Mouse (Mus musculus) intestine, postnatal 0 days (tissue): ENCODE results near the gene Mov10l1. TPM values are rescaled to one million over a fixed set of nuclear protein-coding genes. Genes with fewer than 3 reads are reported as not detected.

Experiments used
- ATAC-seq: fragments of 200-750 bp; cut with Nextera tagmentation; 2 replicates; pipeline ENCODE4 v1.8.0; 2017; ENCODE audit warnings: mild to moderate bottlenecking, moderate TSS enrichment, moderate library complexity
- H3K27ac ChIP-seq: fragments of 300-500 bp; sonication (generic); 2 replicates; pipeline ENCODE4 v1.5.1; 2014; ENCODE audit warnings: mild to moderate bottlenecking, low read depth, low read length, moderate library complexity
- H3K27me3 ChIP-seq: fragments of 300-500 bp; sonication (generic); replicated peaks from 2 replicates; pipeline ENCODE4 v1.6.1; 2014; ENCODE audit warnings: low read length, mixed read lengths; ENCODE audit not compliant: control insufficient read depth, insufficient read depth
- H3K36me3 ChIP-seq: fragments of 300-500 bp; sonication (generic); 2 replicates; pipeline ENCODE4 v1.6.1; 2014; ENCODE audit warnings: mild to moderate bottlenecking, moderate library complexity; ENCODE audit not compliant: control insufficient read depth, insufficient read depth
- H3K4me1 ChIP-seq: fragments of 300-500 bp; sonication (generic); replicated peaks from 2 replicates; pipeline ENCODE4 v1.6.1; 2014; ENCODE audit warnings: antibody characterized with exemption, low read length, mixed read lengths; ENCODE audit not compliant: control insufficient read depth, insufficient read depth
- H3K4me2 ChIP-seq: fragments of 300-500 bp; sonication (generic); replicated peaks from 2 replicates; pipeline ENCODE4 v1.6.1; 2014; ENCODE audit warnings: low read depth, mild to moderate bottlenecking, moderate library complexity
- H3K4me3 ChIP-seq: fragments of 300-500 bp; sonication (generic); 2 replicates; pipeline ENCODE4 v1.5.1; 2014; ENCODE audit warnings: low read depth, low read length
- H3K9ac ChIP-seq: fragments of 300-500 bp; sonication (generic); 2 replicates; pipeline ENCODE4 v1.6.1; 2014; ENCODE audit warnings: mild to moderate bottlenecking, low read depth, low read length
- H3K9me3 ChIP-seq: fragments of 300-500 bp; sonication (generic); 2 replicates; pipeline ENCODE4 v1.6.1; 2016; ENCODE audit warnings: mixed run types; ENCODE audit not compliant: control insufficient read depth
- CTCF ChIP-seq: sonication (generic); IDR thresholded peaks from 2 replicates; pipeline ENCODE4 v1.5.1; 2016; ENCODE audit warnings: low read depth, mild to moderate bottlenecking, control low read depth, antibody characterized with exemption, moderate library complexity
- WGBS: fragments of 180-500 bp; shearing (Covaris S2); extraction: QIAGEN DNeasy Blood & Tissue Kit; methylation state at CpG from one replicate; pipeline ENCODE4 v1.1.7; 2014; 5-methylcytosine and 5-hydroxymethylcytosine counted together
- polyA plus RNA-seq: library from polyadenylated mRNA; unstranded; fragments of >200 nt; fragmentation: Nextera tagmentation; extraction: Ambion mirVana; gene quantifications from 2 replicates; pipeline ENCODE4 v1.2.1, GENCODE M21; 2015

Gene Mov10l1
- polyA plus RNA-seq, 1 experiment from 2014 or later: not detected

DNA sequence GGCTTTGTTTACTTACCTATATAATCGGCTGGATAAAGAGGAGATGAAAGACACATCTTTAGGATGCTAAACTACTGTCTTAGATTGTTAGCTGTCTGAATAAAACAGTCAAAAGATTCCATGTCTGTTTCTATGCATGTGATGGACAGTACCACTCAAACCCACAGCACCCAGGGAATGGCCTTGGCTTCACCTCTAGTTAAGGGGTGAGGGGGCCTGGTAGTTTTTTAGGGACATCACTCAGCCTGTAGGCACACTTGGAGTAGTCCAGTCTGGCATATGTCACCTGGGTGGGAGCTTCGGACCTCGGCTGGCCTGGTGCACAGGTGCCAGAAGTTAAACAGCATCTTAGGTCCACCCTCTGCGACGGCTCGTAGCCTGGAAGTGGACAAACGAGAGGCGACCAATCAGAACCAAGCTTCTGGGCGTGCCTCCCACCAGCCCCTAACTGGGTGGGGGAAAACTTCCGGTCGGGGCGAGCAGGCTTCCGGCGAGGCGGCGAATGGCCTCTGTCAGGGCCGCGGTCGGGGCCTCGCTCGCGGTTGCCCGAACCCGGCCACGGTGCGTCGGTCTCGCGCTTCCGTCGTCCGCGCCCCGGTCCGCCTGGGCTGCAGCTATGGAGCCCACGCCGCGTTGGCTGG lies 106.0 kb downstream of the Mov10l1 start, which contains the start of gene Selenoo:
Gene Selenoo, plus strand, starts transcription at position 478 of the 641 bp plus-strand sequence.
- Histone ChIP-seq H3K9me3 (no peaks in the 10 kb centered on the region), H3K36me3 (peaks cover 46% of the 10 kb centered on the region), H3K4me1 (0 out of 2 replicates have a peak, but pooled peaks cover 7% of the 10 kb centered on the region), H3K27ac (peak within 1 kb of the TSS; percentile 95), H3K9ac (peak within 1 kb of the TSS; percentile 94), H3K27me3 (no peaks in the 10 kb centered on the region), H3K4me2 (peak within 1 kb of the TSS; percentile 87), H3K4me3 (peak within 1 kb of the TSS; percentile 88)
- no peak for TF ChIP-seq CTCF
- peak; percentile 85 for ATAC-seq
- WGBS: under 1% methylated on average over 38 of the region's 38 CpGs

DNA sequence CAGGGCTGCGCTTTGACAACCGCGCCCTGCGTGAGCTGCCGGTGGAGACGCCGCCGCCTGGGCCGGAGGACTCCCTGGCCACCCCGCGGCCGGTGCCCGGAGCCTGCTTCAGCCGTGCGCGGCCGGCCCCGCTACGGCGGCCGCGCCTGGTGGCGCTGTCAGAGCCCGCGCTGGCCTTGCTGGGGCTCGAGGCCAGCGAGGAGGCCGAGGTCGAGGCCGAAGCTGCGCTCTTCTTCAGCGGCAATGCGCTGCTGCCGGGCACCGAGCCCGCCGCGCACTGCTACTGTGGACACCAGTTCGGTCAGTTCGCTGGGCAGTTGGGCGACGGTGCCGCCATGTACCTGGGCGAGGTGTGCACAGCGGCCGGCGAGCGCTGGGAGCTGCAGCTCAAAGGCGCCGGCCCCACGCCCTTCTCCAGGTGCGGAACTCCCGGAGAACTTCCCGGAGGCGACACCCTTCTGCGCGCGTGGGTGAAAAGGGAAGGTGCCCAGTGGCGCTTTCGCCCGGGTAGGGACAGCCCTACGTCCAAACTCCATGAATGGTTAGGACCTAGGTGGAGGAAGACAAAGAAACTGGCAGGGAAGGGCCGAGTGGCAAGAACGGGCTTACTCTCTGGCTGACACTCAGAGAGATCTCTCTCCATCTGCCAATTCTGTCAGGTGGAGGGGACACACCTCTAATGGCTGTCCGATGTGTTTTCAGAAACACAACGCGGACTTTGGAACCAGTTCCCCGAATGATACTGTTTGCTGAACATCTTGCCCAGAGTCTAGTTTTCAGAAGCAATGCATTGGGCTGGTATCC lies 106.7 kb downstream of the Mov10l1 start:
- peak overlapping the region; percentile 88 for H3K4me3 ChIP-seq
- under 1% methylated on average over 68 of the region's 68 CpGs for WGBS
- H3K9ac ChIP-seq: peak overlapping the region; percentile 94
- H3K36me3 ChIP-seq: peaks cover 46% of the 10 kb centered on the region
- no peaks in the 10 kb centered on the region for H3K27me3 ChIP-seq
- 0 out of 2 replicates have a peak, but pooled peaks cover 7% of the 10 kb centered on the region for H3K4me1 ChIP-seq
- no peaks in the 10 kb centered on the region for H3K9me3 ChIP-seq
- TF ChIP-seq CTCF: 0 out of 2 replicates have a peak, but pooled peaks have one; percentile 8
- H3K4me2 ChIP-seq: peak overlapping the region; percentile 87
- peak overlapping the region; percentile 95 for H3K27ac ChIP-seq
- peak; percentile 50 for ATAC-seq

DNA sequence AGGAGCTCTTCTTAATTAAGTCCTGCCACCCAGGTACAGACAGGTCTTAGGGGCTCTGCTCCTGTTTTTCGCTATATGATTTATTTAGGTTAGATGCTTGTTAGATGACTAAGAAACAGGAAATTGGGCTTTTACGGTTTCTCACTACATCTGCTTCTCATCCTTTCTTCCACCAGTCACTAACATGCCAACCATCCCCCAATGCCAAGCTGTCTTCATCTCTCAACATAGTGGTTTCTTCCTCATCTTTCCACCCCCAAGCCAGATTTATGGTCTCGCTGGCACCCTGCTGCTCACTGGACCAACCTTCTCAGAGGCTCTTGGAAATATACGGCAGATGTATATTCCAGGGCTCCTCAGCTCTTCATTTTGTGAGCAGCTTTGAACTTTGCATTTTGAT lies 108.0 kb downstream of the Mov10l1 start:
- H3K9ac ChIP-seq: no peak overlapping the region
- WGBS: 87% methylated on average over 4 of the region's 4 CpGs
- peaks cover 47% of the 10 kb centered on the region for H3K36me3 ChIP-seq

DNA sequence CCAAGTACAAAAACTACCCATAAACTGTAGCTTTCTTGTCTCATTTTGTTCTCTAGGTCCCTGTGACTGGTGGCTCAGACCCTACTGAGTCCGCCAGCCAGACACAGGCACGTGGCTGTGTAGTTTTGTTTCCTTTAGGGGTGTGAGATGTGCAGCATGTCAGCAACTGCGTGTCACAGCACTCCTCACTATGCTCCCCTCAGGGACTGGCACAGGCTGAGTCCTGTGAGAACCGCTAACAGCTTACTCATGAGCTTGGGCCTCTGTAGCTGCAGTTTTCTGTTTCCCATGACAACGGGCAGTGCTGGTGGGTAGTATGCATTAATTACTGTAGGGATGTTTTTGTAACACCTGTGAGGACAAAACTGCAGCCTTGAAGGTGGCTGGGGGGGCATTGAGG lies 109.5 kb downstream of the Mov10l1 start:
- peaks cover 48% of the 10 kb centered on the region for H3K36me3 ChIP-seq
- no peaks in the 10 kb centered on the region for H3K27me3 ChIP-seq
- H3K4me3 ChIP-seq: no peak overlapping the region
- WGBS: 86% methylated on average over 5 of the region's 5 CpGs
- no peaks in the 10 kb centered on the region for H3K9me3 ChIP-seq
- no peak overlapping the region for H3K27ac ChIP-seq
- H3K4me1 ChIP-seq: 0 out of 2 replicates have a peak, but pooled peaks cover 7% of the 10 kb centered on the region
- no peak overlapping the region for H3K4me2 ChIP-seq
- TF ChIP-seq CTCF: no peak
- no peak overlapping the region for H3K9ac ChIP-seq
- ATAC-seq: no peak

More for the DNA sequence above, 108.0 kb downstream of the Mov10l1 start:
- no peak for ATAC-seq
- H3K4me3 ChIP-seq: no peak overlapping the region
- no peaks in the 10 kb centered on the region for H3K9me3 ChIP-seq
- no peaks in the 10 kb centered on the region for H3K27me3 ChIP-seq
- TF ChIP-seq CTCF: no peak
- H3K27ac ChIP-seq: no peak overlapping the region; the same call in 1 of the 2 replicates
- H3K4me1 ChIP-seq: 0 out of 2 replicates have a peak, but pooled peaks cover 7% of the 10 kb centered on the region
- no peak overlapping the region for H3K4me2 ChIP-seq

GRCm38 (mm10) chr15:89097450-89097849 lies 114.7 kb downstream of the Mov10l1 start:
- no peak for ATAC-seq
- no peak for TF ChIP-seq CTCF
- H3K9me3 ChIP-seq: no peaks in the 10 kb centered on the region
- no peak overlapping the region for H3K9ac ChIP-seq
- H3K27ac ChIP-seq: no peak overlapping the region
- no peaks in the 10 kb centered on the region for H3K27me3 ChIP-seq
- H3K4me2 ChIP-seq: no peak overlapping the region
- no peak overlapping the region for H3K4me3 ChIP-seq
- peaks cover 99% of the 10 kb centered on the region for H3K36me3 ChIP-seq
- 94% methylated on average over 5 of the region's 5 CpGs for WGBS
- H3K4me1 ChIP-seq: no peaks in the 10 kb centered on the region

- H3K4me3 ChIP-seq: no peak overlapping the region
- H3K36me3 ChIP-seq: peaks cover 97% of the 10 kb centered on the region
- H3K9me3 ChIP-seq: no peaks in the 10 kb centered on the region
- H3K9ac ChIP-seq: no peak overlapping the region
- no peaks in the 10 kb centered on the region for H3K27me3 ChIP-seq
- no peak overlapping the region for H3K27ac ChIP-seq
- 93% methylated on average over 7 of the region's 7 CpGs for WGBS
- H3K4me2 ChIP-seq: no peak overlapping the region
- TF ChIP-seq CTCF: no peak
- ATAC-seq: no peak
- no peaks in the 10 kb centered on the region for H3K4me1 ChIP-seq
These were observed 115.9 kb downstream of the Mov10l1 start for GRCm38 (mm10) chr15:89098616-89099015.
